Mouse (Mus musculus): ENCODE data around the gene Abhd14a. TPM values are rescaled to one million over a fixed set of nuclear protein-coding genes. Genes with fewer than 3 reads are reported as not detected.

The Abhd14a gene
- polyA plus RNA-seq, 1 experiment = 34.4 TPM

GRCm38 (mm10) chr9:106463122-106464063 is 15.9 kb upstream of the Abhd14a start:
- no peaks in the 10 kb centered on the region for H3K4me1 ChIP-seq (ENCODE audit: control insufficient read depth, insufficient read depth, low read length)
- no peak for TF ChIP-seq CTCF (IDR thresholded peaks at IDR 0.05; ENCODE audit: insufficient read depth, low read length)
- no peak for TF ChIP-seq POLR2A (IDR thresholded peaks at IDR 0.05; ENCODE audit: borderline replicate concordance, extremely low read depth, low read depth, low read length)
- 91% methylated on average over 21 of the region's 21 CpGs for WGBS
- no peak for DNase-seq
- H3K4me3 ChIP-seq (replicated peaks; ENCODE audit: extremely low read depth, low read depth, low read length) = no peak overlapping the region

DNA sequence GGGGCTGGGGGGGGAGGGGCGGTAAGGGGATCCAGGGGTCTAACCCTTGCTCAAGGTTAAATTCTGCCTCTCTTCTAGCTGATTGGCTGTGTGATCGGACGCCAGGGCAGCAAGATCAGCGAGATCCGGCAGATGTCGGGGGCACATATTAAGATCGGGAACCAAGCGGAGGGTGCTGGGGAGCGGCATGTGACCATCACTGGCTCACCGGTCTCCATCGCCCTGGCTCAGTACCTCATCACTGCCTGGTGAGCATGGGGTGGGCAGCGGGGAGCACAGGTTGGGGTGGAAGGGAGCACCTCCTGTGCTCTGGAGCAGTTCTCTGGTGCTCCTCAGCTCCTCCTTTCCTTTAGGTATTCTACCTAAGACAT is 14.9 kb upstream of the Abhd14a start:
- 96% methylated on average over 12 of the region's 12 CpGs for WGBS
- Histone ChIP-seq H3K4me1 (ENCODE audit: control insufficient read depth, insufficient read depth, low read length) (no peaks in the 10 kb centered on the region), H3K4me3 (replicated peaks; ENCODE audit: extremely low read depth, low read depth, low read length) (no peak overlapping the region)
- DNase-seq = no peak
- TF ChIP-seq POLR2A (IDR thresholded peaks at IDR 0.05; ENCODE audit: borderline replicate concordance, extremely low read depth, low read depth, low read length) (no peak), CTCF (IDR thresholded peaks at IDR 0.05; ENCODE audit: insufficient read depth, low read length) (no peak)

- Histone ChIP-seq H3K4me3 (replicated peaks; ENCODE audit: extremely low read depth, low read depth, low read length) (no peak overlapping the region), H3K4me1 (ENCODE audit: control insufficient read depth, insufficient read depth, low read length) (no peaks in the 10 kb centered on the region)
- TF ChIP-seq CTCF (IDR thresholded peaks at IDR 0.05; ENCODE audit: insufficient read depth, low read length) (no peak), POLR2A (IDR thresholded peaks at IDR 0.05; ENCODE audit: borderline replicate concordance, extremely low read depth, low read depth, low read length) (no peak)
- DNase-seq = no peak
- WGBS = 86% methylated on average over 16 of the region's 16 CpGs
Observed at GRCm38 (mm10) chr9:106461641-106462429, 14.4 kb upstream of the Abhd14a start.

DNA sequence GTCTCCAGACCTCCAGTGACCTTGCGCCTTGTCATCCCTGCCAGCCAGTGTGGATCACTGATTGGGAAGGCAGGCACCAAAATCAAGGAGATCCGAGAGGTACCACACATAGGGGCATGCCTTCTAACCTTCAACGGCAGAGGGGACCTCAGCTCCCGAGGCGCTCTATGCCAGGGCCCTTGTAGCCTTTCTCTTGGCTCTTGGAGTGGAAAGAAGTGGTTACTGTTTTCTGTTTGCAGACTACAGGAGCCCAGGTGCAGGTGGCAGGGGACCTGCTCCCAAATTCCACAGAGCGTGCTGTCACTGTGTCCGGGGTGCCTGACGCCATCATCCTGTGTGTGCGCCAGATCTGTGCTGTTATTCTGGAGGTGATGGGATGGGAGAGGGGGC is 13.5 kb upstream of the Abhd14a start:
- DNase-seq = no peak
- H3K4me3 ChIP-seq (replicated peaks; ENCODE audit: extremely low read depth, low read depth, low read length) = no peak overlapping the region
- TF ChIP-seq POLR2A (IDR thresholded peaks at IDR 0.05; ENCODE audit: borderline replicate concordance, extremely low read depth, low read depth, low read length) (no peak), CTCF (IDR thresholded peaks at IDR 0.05; ENCODE audit: insufficient read depth, low read length) (no peak)
- no peaks in the 10 kb centered on the region for H3K4me1 ChIP-seq (ENCODE audit: control insufficient read depth, insufficient read depth, low read length)
- 87% methylated on average over 9 of the region's 9 CpGs for WGBS

DNA sequence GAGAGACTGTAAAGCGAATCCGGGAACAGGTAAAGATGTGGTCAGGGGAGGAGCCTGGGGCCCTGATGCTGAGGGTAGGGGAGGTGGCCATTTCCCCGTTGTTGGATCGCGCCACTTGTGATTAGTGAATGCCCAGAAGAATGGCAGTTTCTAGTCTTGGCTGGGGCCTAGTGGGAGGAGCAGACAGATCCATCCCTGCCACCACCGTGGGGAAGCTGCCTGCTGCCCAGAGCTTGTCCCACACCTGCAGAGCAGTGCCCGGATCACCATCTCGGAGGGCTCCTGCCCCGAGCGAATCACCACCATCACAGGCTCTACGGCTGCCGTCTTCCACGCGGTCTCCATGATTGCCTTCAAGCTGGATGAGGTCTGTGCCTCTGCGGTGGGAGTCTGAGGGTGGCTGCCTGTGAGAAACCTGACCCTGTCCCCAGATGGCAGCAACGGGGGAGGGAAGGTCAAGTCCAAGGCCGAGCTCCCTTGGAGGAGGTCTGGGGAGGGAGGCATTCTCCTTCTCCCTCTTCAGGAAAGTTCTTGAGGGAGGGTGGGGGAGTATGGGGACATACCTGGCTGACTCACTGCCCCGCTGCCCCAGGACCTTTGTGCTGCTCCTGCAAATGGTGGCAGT is 13.0 kb upstream of the Abhd14a start:
- no peaks in the 10 kb centered on the region for H3K4me1 ChIP-seq (ENCODE audit: control insufficient read depth, insufficient read depth, low read length)
- no peak overlapping the region for H3K4me3 ChIP-seq (replicated peaks; ENCODE audit: extremely low read depth, low read depth, low read length)
- TF ChIP-seq CTCF (IDR thresholded peaks at IDR 0.05; ENCODE audit: insufficient read depth, low read length) = no peak
- TF ChIP-seq POLR2A (IDR thresholded peaks at IDR 0.05; ENCODE audit: borderline replicate concordance, extremely low read depth, low read depth, low read length) = no peak
- WGBS = 82% methylated on average over 18 of the region's 18 CpGs
- no peak for DNase-seq

- no peak for TF ChIP-seq CTCF (IDR thresholded peaks at IDR 0.05; ENCODE audit: insufficient read depth, low read length)
- TF ChIP-seq POLR2A (IDR thresholded peaks at IDR 0.05; ENCODE audit: borderline replicate concordance, extremely low read depth, low read depth, low read length) = no peak
- Histone ChIP-seq H3K4me3 (replicated peaks; ENCODE audit: extremely low read depth, low read depth, low read length) (no peak overlapping the region), H3K4me1 (ENCODE audit: control insufficient read depth, insufficient read depth, low read length) (no peaks in the 10 kb centered on the region)
- 77% methylated on average over 15 of the region's 15 CpGs for WGBS
- no peak for DNase-seq
Observed at GRCm38 (mm10) chr9:106459946-106460345, 12.5 kb upstream of the Abhd14a start.

DNA sequence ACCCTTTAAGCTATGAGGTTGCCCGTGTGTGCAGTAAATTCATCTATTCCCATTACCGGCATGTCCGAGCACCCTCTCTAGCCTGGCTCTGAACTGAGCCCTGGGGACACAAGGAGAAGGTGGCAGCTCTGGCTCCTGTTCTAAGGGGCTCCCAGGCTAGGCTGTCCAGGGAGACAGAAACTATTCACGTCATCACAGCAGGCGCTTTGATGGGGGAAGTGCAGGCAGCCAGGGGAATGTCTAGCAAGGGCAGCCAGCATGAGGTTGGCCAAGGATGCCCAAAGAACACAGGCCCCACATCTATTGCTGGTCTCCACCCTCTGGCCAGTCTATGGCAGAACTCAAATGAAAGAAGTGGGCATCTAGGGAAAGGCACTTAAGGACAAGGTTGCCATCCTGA is 10.4 kb upstream of the Abhd14a start:
- WGBS = 81% methylated on average over 5 of the region's 5 CpGs
- H3K4me1 ChIP-seq (ENCODE audit: control insufficient read depth, insufficient read depth, low read length) = peaks cover 4% of the 10 kb centered on the region; the same call in 1 of the 2 replicates
- no peak overlapping the region for H3K4me3 ChIP-seq (replicated peaks; ENCODE audit: extremely low read depth, low read depth, low read length)
- no peak for TF ChIP-seq CTCF (IDR thresholded peaks at IDR 0.05; ENCODE audit: insufficient read depth, low read length)
- TF ChIP-seq POLR2A (IDR thresholded peaks at IDR 0.05; ENCODE audit: borderline replicate concordance, extremely low read depth, low read depth, low read length) = no peak
- DNase-seq = no peak

GRCm38 (mm10) chr9:106457163-106457559 is 9.7 kb upstream of the Abhd14a start:
- H3K4me1 ChIP-seq (ENCODE audit: control insufficient read depth, insufficient read depth, low read length) = peaks cover 5% of the 10 kb centered on the region; the same call in 1 of the 2 replicates
- no peak overlapping the region for H3K4me3 ChIP-seq (replicated peaks; ENCODE audit: extremely low read depth, low read depth, low read length)
- TF ChIP-seq CTCF (IDR thresholded peaks at IDR 0.05; ENCODE audit: insufficient read depth, low read length) (no peak), POLR2A (IDR thresholded peaks at IDR 0.05; ENCODE audit: borderline replicate concordance, extremely low read depth, low read depth, low read length) (no peak)
- no peak for DNase-seq
- WGBS = 72% methylated on average over 9 of the region's 9 CpGs
